Mouse (Mus musculus): ENCODE data around the gene Acmsd. TPM values are rescaled to one million over a fixed set of nuclear protein-coding genes. Genes with fewer than 3 reads are reported as not detected.

Gene Acmsd
- polyA plus RNA-seq, 1 experiment from 2014 or later, result 0.13 TPM

- H3K9ac ChIP-seq (replicated peaks), result no peak overlapping the region
- H3K4me2 ChIP-seq, result no peak overlapping the region
- H3K4me1 ChIP-seq (replicated peaks), result no peaks in the 10 kb centered on the region
- H3K36me3 ChIP-seq, result peaks cover 28% of the 10 kb centered on the region
- ATAC-seq (ENCODE audit: insufficient number of reproducible peaks, insufficient read depth, low FRiP score, low TSS enrichment, low read depth), result no peak
- H3K4me3 ChIP-seq (replicated peaks), result no peak overlapping the region
- no peaks in the 10 kb centered on the region for H3K9me3 ChIP-seq
- 97% methylated on average over 7 of the region's 7 CpGs for WGBS
- no peak overlapping the region for H3K27ac ChIP-seq
- no peaks in the 10 kb centered on the region for H3K27me3 ChIP-seq
These were observed 79.5 kb downstream of the Acmsd start for GRCm38 (mm10) chr1:127808671-127809070.

- Histone ChIP-seq H3K9ac (replicated peaks) (no peak overlapping the region), H3K36me3 (no peaks in the 10 kb centered on the region), H3K4me3 (replicated peaks) (no peak overlapping the region), H3K4me1 (replicated peaks) (no peaks in the 10 kb centered on the region), H3K4me2 (no peak overlapping the region), H3K27me3 (no peaks in the 10 kb centered on the region), H3K9me3 (no peaks in the 10 kb centered on the region), H3K27ac (no peak overlapping the region)
- ATAC-seq (ENCODE audit: insufficient number of reproducible peaks, insufficient read depth, low FRiP score, low TSS enrichment, low read depth), result no peak
- WGBS, result 81% methylated on average over 7 of the region's 7 CpGs
These were observed 83.7 kb downstream of the Acmsd start for GRCm38 (mm10) chr1:127812929-127813328.

GRCm38 (mm10) chr1:127816381-127816780, 87.2 kb downstream of the Acmsd start:
- H3K36me3 ChIP-seq, result no peaks in the 10 kb centered on the region
- 79% methylated on average over 6 of the region's 6 CpGs for WGBS
- H3K27me3 ChIP-seq, result no peaks in the 10 kb centered on the region
- no peak overlapping the region for H3K4me3 ChIP-seq (replicated peaks)
- no peak overlapping the region for H3K9ac ChIP-seq (replicated peaks)
- no peaks in the 10 kb centered on the region for H3K9me3 ChIP-seq
- no peak for ATAC-seq (ENCODE audit: insufficient number of reproducible peaks, insufficient read depth, low FRiP score, low TSS enrichment, low read depth)
- no peaks in the 10 kb centered on the region for H3K4me1 ChIP-seq (replicated peaks)
- H3K27ac ChIP-seq, result no peak overlapping the region
- no peak overlapping the region for H3K4me2 ChIP-seq

Other genes with a start within 250 kb of the Acmsd start
- gene Tmem163, start 49.9 kb upstream of the Acmsd start, polyA plus RNA-seq (2016; fragmentation: Nextera tagmentation; extraction: Ambion mirVana), result 6.9 and 11.5 TPM in 2 replicates
- 100.0 and 105 TPM in 2 replicates for gene Ccnt2, start 44.8 kb downstream of the Acmsd start, polyA plus RNA-seq (2016; fragmentation: Nextera tagmentation; extraction: Ambion mirVana)
- not detected in 2 replicates for gene Map3k19, start 125.6 kb downstream of the Acmsd start, polyA plus RNA-seq (2016; fragmentation: Nextera tagmentation; extraction: Ambion mirVana)
- gene Rab3gap1, start 139.4 kb downstream of the Acmsd start, polyA plus RNA-seq (2016; fragmentation: Nextera tagmentation; extraction: Ambion mirVana), result 23.7 and 24.5 TPM in 2 replicates